Mouse (Mus musculus) brain, embryonic 14.5 days (tissue): ENCODE measurements at regions not wholly inside any gene's neighbourhood (a gene's known extent, or its start where the extent isn't known, plus 50 kb on each side); places are given as distances from the start of the nearest gene placed in this dataset.

Experiments
- DNase-seq: peaks from one replicate; pipeline ENCODE4 v3.0.0-alpha.2; 2011; ENCODE audit warnings: low read depth
- CTCF ChIP-seq: fragments of 200-500 bp; IDR thresholded peaks from 2 replicates; pipeline ENCODE4 v1.5.1; 2012; ENCODE audit warnings: inconsistent platforms, mild to moderate bottlenecking, moderate library complexity, borderline replicate concordance; ENCODE audit not compliant: insufficient read depth, insufficient read length; ENCODE audit errors: extremely low read depth
- POLR2A ChIP-seq: fragments of 200-500 bp; IDR thresholded peaks from 2 replicates; pipeline ENCODE4 v1.6.1; 2012; ENCODE audit warnings: mild to moderate bottlenecking, inconsistent platforms, borderline replicate concordance; ENCODE audit not compliant: poor library complexity, insufficient read depth, insufficient read length, severe bottlenecking; ENCODE audit errors: extremely low read depth

DNA sequence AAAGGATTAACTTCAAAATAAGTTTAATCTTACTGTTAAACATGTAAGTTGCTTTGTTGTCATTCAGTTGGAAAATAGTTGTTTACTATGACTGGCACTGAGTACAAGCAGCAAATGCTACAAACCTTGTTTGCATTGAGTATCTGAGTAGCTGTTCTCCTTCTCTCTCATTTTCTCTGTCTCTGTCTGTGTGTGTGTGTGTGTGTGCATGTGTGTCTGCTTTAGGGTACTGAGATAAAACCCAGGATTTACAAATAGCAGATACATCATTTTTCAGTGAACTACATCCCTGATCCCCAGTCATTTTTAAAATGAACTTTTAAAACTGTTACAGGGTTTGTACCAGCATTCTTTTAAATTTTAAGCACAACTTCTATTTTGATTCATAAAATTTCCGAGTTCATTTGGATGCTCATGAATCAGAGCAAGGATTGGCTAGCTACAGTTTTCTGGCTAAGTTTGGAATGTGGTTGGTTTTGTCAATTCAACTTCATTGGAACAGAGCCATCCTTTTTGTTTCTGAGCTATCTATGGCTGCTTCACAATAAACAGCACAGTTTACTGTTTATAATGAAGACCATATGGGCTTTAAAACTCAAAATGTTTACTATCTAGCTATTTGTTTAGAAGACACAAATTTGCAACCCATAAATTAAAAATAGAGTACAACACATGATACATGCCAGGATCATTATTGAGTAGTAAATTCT is 3916.6 kb downstream of the 9330182O14Rik start:
- no peak for TF ChIP-seq POLR2A
- no peak for TF ChIP-seq CTCF
- peak; percentile 37 for DNase-seq

DNA sequence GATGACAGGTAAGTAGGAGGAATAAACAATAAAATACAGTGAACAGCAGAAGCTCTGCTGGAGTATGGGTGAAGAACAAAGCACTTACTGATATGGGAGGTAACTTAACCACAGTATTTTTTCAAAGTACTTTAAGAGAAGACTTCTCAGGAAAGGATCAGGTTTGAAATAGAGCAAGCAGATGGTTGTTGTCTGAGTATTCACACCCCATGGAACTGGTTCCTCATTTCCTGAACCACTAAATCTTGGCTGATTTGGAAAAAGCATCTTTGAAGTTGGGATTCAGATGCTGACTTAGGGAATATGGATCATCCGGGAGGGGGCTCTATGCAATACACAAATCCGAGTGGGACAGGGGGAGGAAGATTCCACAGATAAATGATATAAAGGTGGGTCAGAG is 3930.7 kb downstream of the 9330182O14Rik start:
- DNase-seq = no peak
- no peak for TF ChIP-seq POLR2A
- TF ChIP-seq CTCF = no peak

DNA sequence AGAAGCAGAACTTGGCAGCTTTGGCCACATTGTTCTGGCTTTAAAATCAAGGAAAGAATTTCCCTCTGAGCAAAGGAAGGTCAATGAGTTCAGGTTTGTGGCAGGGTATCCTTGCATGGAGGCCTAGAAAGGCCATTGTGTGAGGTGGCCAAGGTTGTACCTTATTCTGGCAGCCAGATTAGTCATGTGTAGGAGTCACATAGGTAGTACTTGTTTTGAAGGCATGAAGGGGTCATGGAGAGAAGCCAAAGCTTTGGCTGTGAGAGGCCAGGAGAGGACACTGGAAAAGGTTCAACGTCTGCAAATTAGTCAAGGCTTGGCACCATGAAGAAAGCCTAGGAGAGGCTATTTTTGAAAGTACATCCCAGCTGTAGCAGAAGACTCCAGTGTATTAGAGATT is 3949.5 kb downstream of the 9330182O14Rik start:
- DNase-seq = no peak
- TF ChIP-seq POLR2A (no peak), CTCF (no peak)

DNA sequence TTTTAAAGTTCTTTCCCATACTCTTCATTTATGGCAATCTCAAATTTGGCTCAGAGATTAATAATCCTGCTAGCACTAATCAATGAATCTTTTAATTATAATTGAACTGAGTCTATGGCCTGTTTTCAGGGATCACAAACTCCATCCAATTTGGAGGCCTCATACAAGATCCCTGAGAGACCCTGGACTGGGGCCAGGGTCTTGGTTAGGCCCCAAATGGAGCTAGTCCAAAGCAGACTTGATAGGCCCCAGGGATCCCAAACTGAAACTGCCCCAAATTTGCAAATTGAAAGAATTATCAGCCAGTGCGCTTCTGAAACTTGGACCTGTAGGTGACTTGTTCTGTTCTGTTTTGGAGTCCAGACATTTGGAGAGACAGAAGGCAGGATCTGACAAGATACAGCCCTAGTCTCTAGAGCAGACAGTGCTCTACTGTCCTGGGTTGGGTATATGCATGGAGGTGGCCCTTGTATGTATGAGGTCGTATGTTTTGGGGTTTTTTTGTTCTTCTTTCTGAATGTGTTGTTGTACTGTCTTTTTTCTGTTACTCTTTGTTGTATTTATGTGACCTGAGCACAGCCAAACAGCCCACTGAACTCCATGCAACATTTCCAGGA is 3978.3 kb downstream of the 9330182O14Rik start:
- no peak for TF ChIP-seq POLR2A
- no peak for TF ChIP-seq CTCF
- peak; percentile 69 for DNase-seq

DNA sequence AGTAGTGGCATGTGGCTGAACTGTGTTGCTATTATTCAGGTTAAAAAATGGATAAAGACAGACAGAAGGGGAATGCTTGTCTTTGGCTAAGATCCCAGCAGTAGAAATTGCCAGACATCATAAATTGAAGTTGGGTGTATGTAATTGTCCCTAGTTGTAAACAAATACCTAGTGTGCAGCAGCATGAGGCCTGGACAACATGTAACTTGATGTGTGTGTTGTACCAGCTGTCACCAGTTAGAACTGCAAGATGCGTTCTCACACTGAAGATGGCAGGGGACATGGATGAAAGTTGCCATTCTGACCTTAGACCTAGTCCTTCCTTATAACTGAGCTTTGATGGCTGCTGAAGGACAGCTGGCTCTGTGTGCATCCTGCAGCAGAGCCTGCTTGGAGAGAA is 4000.0 kb downstream of the 9330182O14Rik start:
- DNase-seq = peak; percentile 60
- TF ChIP-seq POLR2A = no peak
- TF ChIP-seq CTCF = no peak
